Mouse (Mus musculus): ENCODE measurements around the gene Fdx1l. TPM values are rescaled to one million over a fixed set of nuclear protein-coding genes. Genes with fewer than 3 reads are reported as not detected.

The Fdx1l gene
- total and polyA plus RNA-seq, 3 experiments: 247 to 361 (median 305) TPM

DNA sequence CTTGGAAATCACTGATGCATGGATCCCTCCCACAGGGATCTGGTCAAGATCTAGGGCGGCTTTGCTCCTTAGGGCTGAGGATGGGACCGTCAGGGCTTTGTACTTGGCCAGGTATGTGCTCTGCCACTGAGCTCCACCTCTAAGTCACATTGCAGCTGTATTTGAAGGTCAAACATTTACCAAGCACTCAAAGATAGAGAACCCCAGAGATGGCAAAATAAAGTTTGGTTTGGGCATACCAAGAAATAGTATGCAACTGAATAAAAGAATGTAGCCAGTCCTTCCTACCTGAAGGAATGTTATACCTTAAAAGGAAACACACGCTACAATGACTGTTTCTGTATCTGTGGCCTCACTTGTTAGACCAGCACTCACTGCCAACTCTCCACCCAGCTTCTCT is 52.1 kb downstream of the Fdx1l start:
- peaks cover 8% of the 10 kb centered on the region for H3K79me2 ChIP-seq (ENCODE audit: control insufficient read depth, insufficient read depth, low read length, poor library complexity)
- H3K27ac ChIP-seq (ENCODE audit: control insufficient read depth, low read depth, low read length): no peak overlapping the region
- no peak for DNase-seq (ENCODE audit: low read depth, low spot score)
- H3K36me3 ChIP-seq (ENCODE audit: control insufficient read depth in 1 of 2, insufficient read depth in 2 of 2, low read length in 2 of 2): peaks cover 0 to 17% of the 10 kb centered on the region in 2 experiments; a peak in 2 of 4 replicates
- no peaks in the 10 kb centered on the region for H3K27me3 ChIP-seq (ENCODE audit: control insufficient read depth in 1 of 2, insufficient read depth in 2 of 2, low read length in 2 of 2)
- H3K9me3 ChIP-seq (replicated peaks; ENCODE audit: insufficient read depth, low read length): no peaks in the 10 kb centered on the region
- no peak overlapping the region for H3K9ac ChIP-seq (ENCODE audit: control insufficient read depth, low read depth, low read length, poor library complexity, severe bottlenecking)
- no peak for TF ChIP-seq NELFE (IDR thresholded peaks at IDR 0.05; ENCODE audit: low read depth, low read length)
- TF ChIP-seq RCOR1 (IDR thresholded peaks at IDR 0.05; ENCODE audit: low read depth, low read length): no peak
- TF ChIP-seq UBTF (IDR thresholded peaks at IDR 0.05; ENCODE audit: borderline replicate concordance, insufficient read depth, low read depth, low read length): no peak
- no peak for TF ChIP-seq E2F4 (IDR thresholded peaks at IDR 0.05; ENCODE audit: borderline replicate concordance, low read depth, low read length)
- TF ChIP-seq SIN3A (IDR thresholded peaks at IDR 0.05; ENCODE audit: low read length): no peak
- no peak for TF ChIP-seq TAL1 (IDR thresholded peaks at IDR 0.05; ENCODE audit: low read length)
- no peak for TF ChIP-seq MXI1 (IDR thresholded peaks at IDR 0.05; ENCODE audit: low read depth, low read length)
- no peak for TF ChIP-seq TBP (IDR thresholded peaks at IDR 0.05; ENCODE audit: low read depth, low read length)
- no peak for TF ChIP-seq ZC3H11A (IDR thresholded peaks at IDR 0.05; ENCODE audit: low read depth, low read length)
- no peak for TF ChIP-seq MAX (IDR thresholded peaks at IDR 0.05; ENCODE audit: low read length)
- no peak for TF ChIP-seq USF1 (IDR thresholded peaks at IDR 0.05; ENCODE audit: low read depth, low read length)
- no peak for TF ChIP-seq SMC3 (IDR thresholded peaks at IDR 0.05; ENCODE audit: low read depth, low read length)
- no peak for TF ChIP-seq MEF2A (IDR thresholded peaks at IDR 0.05; ENCODE audit: extremely low read depth, insufficient replicate concordance, low read depth, low read length, poor library complexity, severe bottlenecking)
- TF ChIP-seq ZMIZ1 (IDR thresholded peaks at IDR 0.05; ENCODE audit: low read depth, low read length): no peak
- no peak for TF ChIP-seq EP300 (IDR thresholded peaks at IDR 0.05; ENCODE audit: low read depth in 1 of 2, low read length in 2 of 2)
- H3K4me3 ChIP-seq (ENCODE audit: control insufficient read depth in 1 of 2, insufficient read depth in 1 of 2, low read depth in 2 of 2, low read length in 2 of 2): no peak overlapping the region
- peaks cover 11 to 22% of the 10 kb centered on the region in 2 experiments for H3K4me1 ChIP-seq (ENCODE audit: control insufficient read depth in 1 of 2, insufficient read depth in 2 of 2, low read length in 2 of 2)

DNA sequence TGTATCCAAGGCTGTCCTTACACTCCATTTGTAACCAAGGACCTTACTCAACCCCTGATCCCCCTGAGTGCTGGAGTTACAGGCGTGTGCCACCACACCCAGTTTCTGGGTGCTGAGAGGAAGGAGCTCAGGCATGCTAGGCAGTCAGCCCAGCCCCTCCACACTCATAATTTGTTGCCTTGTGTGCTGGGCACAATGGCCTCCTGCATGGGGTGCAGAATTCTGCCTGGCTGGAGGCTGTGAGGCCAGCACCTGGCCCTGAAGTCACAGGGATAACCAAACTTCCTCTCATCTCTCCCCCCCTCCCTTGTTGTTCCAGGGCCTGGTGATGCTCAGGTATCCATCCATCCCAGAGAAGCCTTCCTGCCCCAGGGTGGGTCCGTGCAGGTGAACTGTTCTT is 54.8 kb downstream of the Fdx1l start:
- H3K4me3 ChIP-seq (ENCODE audit: control insufficient read depth in 1 of 2, insufficient read depth in 1 of 2, low read depth in 2 of 2, low read length in 2 of 2): no peak overlapping the region
- no peaks in the 10 kb centered on the region for H3K27me3 ChIP-seq (ENCODE audit: control insufficient read depth in 1 of 2, insufficient read depth in 2 of 2, low read length in 2 of 2)
- peaks cover 11 to 35% of the 10 kb centered on the region in 2 experiments for H3K4me1 ChIP-seq (ENCODE audit: control insufficient read depth in 1 of 2, insufficient read depth in 2 of 2, low read length in 2 of 2)
- peaks cover 0 to 24% of the 10 kb centered on the region in 2 experiments; a peak in 2 of 4 replicates for H3K36me3 ChIP-seq (ENCODE audit: control insufficient read depth in 1 of 2, insufficient read depth in 2 of 2, low read length in 2 of 2)
- H3K9ac ChIP-seq (ENCODE audit: control insufficient read depth, low read depth, low read length, poor library complexity, severe bottlenecking): no peak overlapping the region
- H3K27ac ChIP-seq (ENCODE audit: control insufficient read depth, low read depth, low read length): no peak overlapping the region
- DNase-seq (ENCODE audit: low read depth, low spot score): no peak
- H3K79me2 ChIP-seq (ENCODE audit: control insufficient read depth, insufficient read depth, low read length, poor library complexity): peaks cover 11% of the 10 kb centered on the region
- TF ChIP-seq SIN3A (IDR thresholded peaks at IDR 0.05; ENCODE audit: low read length) (no peak), MAZ (IDR thresholded peaks at IDR 0.05; ENCODE audit: low read depth, low read length) (no peak), GABPA (IDR thresholded peaks at IDR 0.05; ENCODE audit: low read depth, low read length) (no peak), ZNF384 (IDR thresholded peaks at IDR 0.05; ENCODE audit: low read depth, low read length) (no peak), NRF1 (IDR thresholded peaks at IDR 0.05; ENCODE audit: insufficient read depth, low read depth, low read length, poor library complexity, severe bottlenecking) (no peak), TAL1 (IDR thresholded peaks at IDR 0.05; ENCODE audit: low read length) (no peak), POLR2A (IDR thresholded peaks at IDR 0.05; ENCODE audit: control insufficient read depth in 1 of 2, insufficient read depth in 1 of 2, low read depth in 1 of 2, low read length in 2 of 2, poor library complexity in 1 of 2) (no peak), NELFE (IDR thresholded peaks at IDR 0.05; ENCODE audit: low read depth, low read length) (no peak), E2F4 (IDR thresholded peaks at IDR 0.05; ENCODE audit: borderline replicate concordance, low read depth, low read length) (no peak), POLR2AphosphoS5 (IDR thresholded peaks at IDR 0.05; ENCODE audit: borderline replicate concordance, low read depth, low read length) (no peak), KAT2A (conservative IDR thresholded peaks at IDR 0.05; ENCODE audit: low read depth, low read length) (no peak), MEF2A (IDR thresholded peaks at IDR 0.05; ENCODE audit: extremely low read depth, insufficient replicate concordance, low read depth, low read length, poor library complexity, severe bottlenecking) (no peak), UBTF (IDR thresholded peaks at IDR 0.05; ENCODE audit: borderline replicate concordance, insufficient read depth, low read depth, low read length) (no peak), CHD1 (IDR thresholded peaks at IDR 0.05; ENCODE audit: low read depth, low read length) (no peak), TCF12 (IDR thresholded peaks at IDR 0.05; ENCODE audit: low read depth, low read length) (no peak), JUND (IDR thresholded peaks at IDR 0.05; ENCODE audit: low read depth, low read length) (no peak), ZKSCAN1 (IDR thresholded peaks at IDR 0.05; ENCODE audit: low read depth, low read length) (no peak), GATA1 (IDR thresholded peaks at IDR 0.05; ENCODE audit: low read depth, low read length) (no peak), MAFK (IDR thresholded peaks at IDR 0.05; ENCODE audit: borderline replicate concordance, low read depth, low read length) (no peak)
- H3K9me3 ChIP-seq (replicated peaks; ENCODE audit: insufficient read depth, low read length): no peaks in the 10 kb centered on the region

Measured in MEL (cell line).